Mouse (Mus musculus): ENCODE measurements at regions not wholly inside any gene's neighbourhood (a gene's known extent, or its start where the extent isn't known, plus 50 kb on each side); places are given as distances from the start of the nearest gene placed in this dataset.

GRCm38 (mm10) chr3:139885942-139886860, 680.7 kb downstream of the Stpg2 start:
- ATAC-seq (replicated peaks; ENCODE audit: poor library complexity, severe bottlenecking) = peak; percentile 85

- ATAC-seq (replicated peaks; ENCODE audit: poor library complexity, severe bottlenecking) = peak; percentile 39
Measured at GRCm38 (mm10) chr3:139887265-139887664, 681.8 kb downstream of the Stpg2 start.

- peak; percentile 40 for ATAC-seq (replicated peaks; ENCODE audit: poor library complexity, severe bottlenecking)
Measured at GRCm38 (mm10) chr3:139888537-139888936, 683.0 kb downstream of the Stpg2 start.

- ATAC-seq (replicated peaks; ENCODE audit: poor library complexity, severe bottlenecking) = no peak
Measured at GRCm38 (mm10) chr3:139890186-139890585, 684.7 kb downstream of the Stpg2 start.

GRCm38 (mm10) chr3:139897894-139898293, 692.4 kb downstream of the Stpg2 start:
- no peak for ATAC-seq (replicated peaks; ENCODE audit: poor library complexity, severe bottlenecking)

- ATAC-seq (replicated peaks; ENCODE audit: poor library complexity, severe bottlenecking) = no peak
Measured at GRCm38 (mm10) chr3:139899213-139899612, 693.7 kb downstream of the Stpg2 start.

GRCm38 (mm10) chr3:139913639-139914330, 708.3 kb downstream of the Stpg2 start:
- no peak for ATAC-seq (replicated peaks; ENCODE audit: poor library complexity, severe bottlenecking)

GRCm38 (mm10) chr3:139922267-139922666, 716.8 kb downstream of the Stpg2 start:
- ATAC-seq (replicated peaks; ENCODE audit: poor library complexity, severe bottlenecking) = no peak

- ATAC-seq (replicated peaks; ENCODE audit: poor library complexity, severe bottlenecking) = no peak
Measured at GRCm38 (mm10) chr3:139933039-139933438, 727.5 kb downstream of the Stpg2 start.

GRCm38 (mm10) chr3:139946209-139946608, 740.7 kb downstream of the Stpg2 start:
- peak; percentile 64 for ATAC-seq (replicated peaks; ENCODE audit: poor library complexity, severe bottlenecking)

- peak; percentile 95 for ATAC-seq (replicated peaks; ENCODE audit: poor library complexity, severe bottlenecking)
Measured at GRCm38 (mm10) chr3:139947247-139947646, 741.8 kb downstream of the Stpg2 start.

GRCm38 (mm10) chr3:139949096-139949495, 743.6 kb downstream of the Stpg2 start:
- no peak for ATAC-seq (replicated peaks; ENCODE audit: poor library complexity, severe bottlenecking)

- ATAC-seq (replicated peaks; ENCODE audit: poor library complexity, severe bottlenecking) = no peak
Measured at GRCm38 (mm10) chr3:139950016-139950705, 744.7 kb downstream of the Stpg2 start.

- ATAC-seq (replicated peaks; ENCODE audit: poor library complexity, severe bottlenecking) = no peak
Measured at GRCm38 (mm10) chr3:139951516-139951915, 746.0 kb downstream of the Stpg2 start.

- ATAC-seq (replicated peaks; ENCODE audit: poor library complexity, severe bottlenecking) = no peak
Measured at GRCm38 (mm10) chr3:139978172-139978571, 772.7 kb downstream of the Stpg2 start.

GRCm38 (mm10) chr3:139985830-139986481, 780.5 kb downstream of the Stpg2 start:
- ATAC-seq (replicated peaks; ENCODE audit: poor library complexity, severe bottlenecking) = no peak

- ATAC-seq (replicated peaks; ENCODE audit: poor library complexity, severe bottlenecking) = no peak
Measured at GRCm38 (mm10) chr3:139988938-139989337, 783.4 kb downstream of the Stpg2 start.

GRCm38 (mm10) chr3:139989380-139989779, 783.9 kb downstream of the Stpg2 start:
- ATAC-seq (replicated peaks; ENCODE audit: poor library complexity, severe bottlenecking) = no peak

- ATAC-seq (replicated peaks; ENCODE audit: poor library complexity, severe bottlenecking) = no peak
Measured at GRCm38 (mm10) chr3:140012522-140012921, 807.0 kb downstream of the Stpg2 start.

GRCm38 (mm10) chr3:140034101-140034500, 828.6 kb downstream of the Stpg2 start:
- no peak for ATAC-seq (replicated peaks; ENCODE audit: poor library complexity, severe bottlenecking)
